ENCODE assay signal across 20 mouse cellular contexts in genomic region chr3:106474210-106474609, GRCm38 (mm10). TPM values are rescaled to one million over a fixed set of nuclear protein-coding genes. Genes with fewer than 3 reads are reported as not detected.
A peak's percentile ranks its signal among the peaks of the same experiment; 100 is the strongest.
DNase-seq lines count a peak whose midpoint lies in the region; ATAC-seq lines count a peak whose summit lies in the region.
"Had no signal": no experiment of that assay in that cellular context is flagged by ENCODE, and none has a peak within 500 bp of the region (broad histone marks: within the 10 kb centered on the region; RNA-seq: fewer than 3 reads in every experiment).

No protein-coding gene starts in this region.

- peak; percentile 94 for ATAC-seq in common myeloid progenitor, adult 5-6 weeks (replicated peaks; ENCODE audit: low read depth, poor library complexity, severe bottlenecking)
- ATAC-seq in megakaryocyte progenitor cell, adult 5-6 weeks (replicated peaks; ENCODE audit: poor library complexity) = peak; percentile 85
- ATAC-seq: CD4-positive, CD25-positive, alpha-beta regulatory T cell, adult 4 months; forebrain, embryonic 16.5 days; hindbrain, postnatal 0 days; midbrain, embryonic 13.5 days; Patski had no signal

- DNase-seq in thymus, postnatal 14 days = peak; percentile 51
- no peak for DNase-seq in thymus, postnatal 25 days
- DNase-seq in cerebellum, adult 11 months = no peak
- DNase-seq in cerebellum, postnatal 10 days = no peak
- DNase-seq in lung, postnatal 10 days = no peak
- DNase-seq: adrenal gland, postnatal 36 days; cerebellum, adult 9-11 months; gastrocnemius, postnatal 14 days; kidney, adult 8-10 months; kidney, postnatal 10 days; lung, adult 18-20 months; lung, postnatal 14 days; right cerebral cortex, postnatal 14 days had no signal

RNA-seq across cellular contexts. Expression of gene Dennd2d, which starts 8.0 kb away (rescaled TPM):
- 16.2 and 18.0 TPM in 2 replicates for total RNA-seq in common myeloid progenitor, adult 5-6 weeks (2017)
- total RNA-seq in megakaryocyte progenitor cell, adult 5-6 weeks (2015) = 20.4 and 20.6 TPM in 2 replicates
- total RNA-seq in megakaryocyte progenitor cell, adult 5-6 weeks (2017) = 14.2 and 23.0 TPM in 2 replicates
